Mouse (Mus musculus) splenic B cell, adult 2 months (primary cell): ENCODE data around the gene Mrpl23.

Experiments
- DNase-seq: peaks from one replicate; pipeline ENCODE4 v3.0.0-alpha.2; 2011; ENCODE audit warnings: low read depth, low spot score
- H3K27me3 ChIP-seq: 2 replicates; pipeline ENCODE4 v1.6.1; 2012; ENCODE audit warnings: mild to moderate bottlenecking, low read length, moderate library complexity, mixed read lengths; ENCODE audit not compliant: control insufficient read depth, poor library complexity, insufficient read depth, severe bottlenecking
- H3K36me3 ChIP-seq: 2 replicates; pipeline ENCODE4 v1.6.1; 2012; ENCODE audit warnings: mild to moderate bottlenecking, low read length, moderate library complexity, mixed read lengths; ENCODE audit not compliant: control insufficient read depth, poor library complexity, insufficient read depth, severe bottlenecking

Mrpl23 gene

GRCm38 (mm10) chr7:142506501-142506900, 26.0 kb upstream of the Mrpl23 start:
- DNase-seq, result no peak
- Histone ChIP-seq H3K27me3 (no peaks in the 10 kb centered on the region), H3K36me3 (no peaks in the 10 kb centered on the region)

GRCm38 (mm10) chr7:142507453-142507852, 25.0 kb upstream of the Mrpl23 start:
- Histone ChIP-seq H3K27me3 (no peaks in the 10 kb centered on the region), H3K36me3 (no peaks in the 10 kb centered on the region)
- DNase-seq, result no peak

GRCm38 (mm10) chr7:142509518-142509917, 23.0 kb upstream of the Mrpl23 start:
- no peak for DNase-seq
- Histone ChIP-seq H3K36me3 (no peaks in the 10 kb centered on the region), H3K27me3 (no peaks in the 10 kb centered on the region)

DNA sequence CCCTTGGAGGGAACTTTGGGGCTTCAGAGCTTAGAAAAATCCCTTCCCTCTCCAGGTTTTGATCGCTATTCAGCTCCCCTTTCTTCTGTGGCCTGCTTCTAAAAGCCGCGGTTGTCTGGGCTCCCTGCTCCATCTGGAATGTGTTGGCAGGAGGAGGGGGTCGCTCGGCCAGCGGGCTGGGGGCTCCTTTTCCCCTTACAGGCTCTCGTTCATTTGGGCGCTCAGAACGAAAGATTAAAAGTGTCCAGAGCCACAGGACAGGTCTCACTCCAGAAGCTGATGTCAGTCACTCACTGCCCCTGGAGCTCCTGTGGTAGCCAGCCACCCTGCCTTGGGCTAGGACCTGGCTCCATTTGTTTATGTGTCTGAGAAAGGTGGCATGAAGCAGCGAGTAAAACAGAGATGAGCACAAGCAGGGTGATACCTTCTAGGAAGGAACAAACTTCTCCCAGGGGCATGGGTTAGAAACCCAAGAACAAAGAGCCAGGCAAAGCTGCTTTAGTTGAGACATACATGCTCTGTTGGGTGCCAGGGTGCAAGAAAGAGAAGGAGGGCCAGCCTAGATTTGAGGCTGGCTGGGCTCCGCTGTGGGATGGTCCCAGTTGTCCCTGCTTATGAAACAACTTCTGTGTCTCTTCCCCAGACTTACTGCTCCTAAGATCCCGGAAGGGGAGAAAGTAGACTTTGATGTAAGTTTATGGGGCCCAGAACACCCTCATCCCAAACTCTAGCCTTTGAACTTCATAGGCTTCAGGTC, 22.3 kb upstream of the Mrpl23 start:
- DNase-seq, result no peak
- Histone ChIP-seq H3K27me3 (no peaks in the 10 kb centered on the region), H3K36me3 (no peaks in the 10 kb centered on the region)

DNA sequence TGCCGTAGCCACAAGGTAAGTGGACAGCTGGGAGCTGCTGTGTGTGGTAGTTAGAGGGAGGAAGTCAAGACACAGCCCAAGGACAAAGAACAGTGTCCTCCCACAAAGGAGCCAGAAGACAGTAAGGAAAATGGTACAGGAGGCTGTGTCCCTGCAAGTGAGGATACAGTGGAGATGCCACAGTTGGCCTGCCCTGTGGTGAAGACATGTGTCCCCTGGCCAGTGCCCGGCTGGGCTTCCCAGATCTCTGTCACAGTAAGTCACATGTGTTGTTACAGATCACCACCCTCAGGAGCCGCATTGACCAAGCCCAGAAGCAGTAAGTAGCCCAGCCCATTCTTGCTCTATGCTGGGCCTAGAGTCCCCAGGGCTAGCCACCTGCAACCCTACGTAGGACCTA, 18.4 kb upstream of the Mrpl23 start:
- DNase-seq, result no peak
- Histone ChIP-seq H3K36me3 (no peaks in the 10 kb centered on the region), H3K27me3 (no peaks in the 10 kb centered on the region)

- Histone ChIP-seq H3K27me3 (no peaks in the 10 kb centered on the region), H3K36me3 (no peaks in the 10 kb centered on the region)
- DNase-seq, result no peak
Measured at GRCm38 (mm10) chr7:142516221-142516978, 16.1 kb upstream of the Mrpl23 start.

- DNase-seq, result no peak
- Histone ChIP-seq H3K27me3 (no peaks in the 10 kb centered on the region), H3K36me3 (no peaks in the 10 kb centered on the region)
Measured at GRCm38 (mm10) chr7:142517531-142517930, 15.0 kb upstream of the Mrpl23 start.

GRCm38 (mm10) chr7:142520331-142520730, 12.2 kb upstream of the Mrpl23 start:
- DNase-seq, result no peak
- Histone ChIP-seq H3K27me3 (no peaks in the 10 kb centered on the region), H3K36me3 (no peaks in the 10 kb centered on the region)

DNA sequence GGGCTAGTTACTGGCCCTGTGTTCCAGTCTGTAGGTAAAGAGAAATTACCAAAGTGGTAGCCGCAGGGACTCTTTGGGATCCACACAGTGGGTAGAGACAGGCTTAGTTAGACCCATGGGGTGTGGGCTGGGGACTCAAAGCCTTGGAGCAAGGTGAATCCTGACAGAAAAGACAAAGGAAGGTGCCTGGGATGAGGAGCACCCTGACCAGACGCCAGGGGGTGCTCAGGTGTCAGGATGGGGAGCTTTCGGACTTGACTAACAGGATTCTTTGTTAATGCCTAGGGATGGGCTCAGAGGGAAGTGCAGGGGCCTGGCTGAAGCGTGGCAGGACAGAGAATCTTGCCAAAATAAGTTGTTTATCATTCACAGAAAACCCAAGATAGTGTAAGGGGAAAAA, 10.1 kb upstream of the Mrpl23 start:
- H3K36me3 ChIP-seq, result no peaks in the 10 kb centered on the region
- DNase-seq, result no peak
- H3K27me3 ChIP-seq, result no peaks in the 10 kb centered on the region

- H3K36me3 ChIP-seq, result no peaks in the 10 kb centered on the region
- no peak for DNase-seq
- H3K27me3 ChIP-seq, result no peaks in the 10 kb centered on the region
Measured at GRCm38 (mm10) chr7:142523200-142523990, 9.1 kb upstream of the Mrpl23 start.

DNA sequence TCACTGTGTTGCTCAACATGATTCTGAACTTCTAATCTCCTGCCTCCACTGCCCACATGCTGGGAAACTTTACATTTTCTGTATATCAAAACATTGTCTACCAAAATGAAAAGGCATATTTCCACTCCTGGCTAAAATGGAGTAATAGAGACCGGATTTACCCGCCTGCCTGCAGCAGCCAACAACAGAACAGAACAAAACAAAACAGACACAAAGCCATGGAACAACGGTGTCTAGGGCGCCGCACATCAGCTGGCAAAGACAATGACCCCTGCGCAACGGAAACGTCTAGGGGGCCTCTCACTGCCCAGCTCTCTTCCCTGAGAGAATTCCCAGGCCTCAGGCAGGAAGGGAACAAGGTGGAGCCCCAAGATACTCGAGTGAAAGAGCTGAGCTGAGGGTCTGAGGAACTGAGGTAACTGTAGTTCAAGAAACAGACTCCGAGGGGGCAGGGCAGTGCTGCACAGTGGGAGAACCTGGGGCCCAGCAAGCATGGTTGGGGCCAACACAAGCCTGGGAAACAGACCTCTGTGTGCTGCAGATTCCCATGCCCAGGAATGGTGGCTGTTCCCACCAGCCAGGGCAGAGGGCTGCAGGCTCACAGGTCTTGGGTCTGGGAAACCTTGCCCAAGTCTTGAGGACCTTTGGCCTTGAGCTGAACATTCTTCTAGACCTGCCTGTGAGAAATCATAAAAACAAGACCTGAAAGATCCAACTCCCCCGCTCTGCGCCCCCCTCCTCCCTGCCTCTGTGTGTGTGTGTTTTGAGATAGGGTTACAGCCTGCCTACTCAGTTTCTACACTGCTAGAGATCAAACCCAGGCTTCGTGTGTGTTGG, 6.9 kb upstream of the Mrpl23 start:
- no peaks in the 10 kb centered on the region for H3K36me3 ChIP-seq
- H3K27me3 ChIP-seq, result no peaks in the 10 kb centered on the region
- DNase-seq, result no peak

DNA sequence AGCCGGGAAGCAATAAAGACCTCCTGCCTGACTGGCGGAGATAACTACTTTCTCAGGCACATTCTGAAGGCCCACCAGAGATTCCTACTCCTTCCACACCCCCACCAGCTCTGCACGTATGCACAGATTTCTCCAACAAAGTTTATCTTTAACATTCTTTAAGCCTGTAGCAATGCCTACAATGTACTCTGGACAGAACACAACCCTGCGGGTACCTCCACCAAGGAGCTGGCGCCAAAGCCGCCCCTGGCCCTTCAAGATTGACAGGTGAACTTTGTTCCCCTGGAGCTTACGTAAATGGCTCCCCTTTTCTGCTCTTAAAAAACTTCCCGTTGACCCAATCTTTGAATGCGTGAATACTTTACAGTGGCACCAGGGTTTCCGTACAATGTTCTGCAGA, 3.1 kb upstream of the Mrpl23 start:
- no peak for DNase-seq
- Histone ChIP-seq H3K36me3 (no peaks in the 10 kb centered on the region), H3K27me3 (no peaks in the 10 kb centered on the region)

- no peaks in the 10 kb centered on the region for H3K36me3 ChIP-seq
- H3K27me3 ChIP-seq, result no peaks in the 10 kb centered on the region
- no peak for DNase-seq
Measured at GRCm38 (mm10) chr7:142531973-142532521, 439 bp upstream of the Mrpl23 start.
